Mouse (Mus musculus) bone marrow macrophage, adult 2 months (primary cell): ENCODE measurements around the gene Sbno1.

Experiments used
- CTCF ChIP-seq: IDR thresholded peaks from 2 replicates; pipeline ENCODE4 v1.5.1; 2012; ENCODE audit warnings: low read depth, mild to moderate bottlenecking, low read length, moderate library complexity
- POLR2A ChIP-seq: IDR thresholded peaks from 2 replicates; pipeline ENCODE4 v1.6.1; 2012; ENCODE audit warnings: mild to moderate bottlenecking, low read depth, low read length, borderline replicate concordance

DNA sequence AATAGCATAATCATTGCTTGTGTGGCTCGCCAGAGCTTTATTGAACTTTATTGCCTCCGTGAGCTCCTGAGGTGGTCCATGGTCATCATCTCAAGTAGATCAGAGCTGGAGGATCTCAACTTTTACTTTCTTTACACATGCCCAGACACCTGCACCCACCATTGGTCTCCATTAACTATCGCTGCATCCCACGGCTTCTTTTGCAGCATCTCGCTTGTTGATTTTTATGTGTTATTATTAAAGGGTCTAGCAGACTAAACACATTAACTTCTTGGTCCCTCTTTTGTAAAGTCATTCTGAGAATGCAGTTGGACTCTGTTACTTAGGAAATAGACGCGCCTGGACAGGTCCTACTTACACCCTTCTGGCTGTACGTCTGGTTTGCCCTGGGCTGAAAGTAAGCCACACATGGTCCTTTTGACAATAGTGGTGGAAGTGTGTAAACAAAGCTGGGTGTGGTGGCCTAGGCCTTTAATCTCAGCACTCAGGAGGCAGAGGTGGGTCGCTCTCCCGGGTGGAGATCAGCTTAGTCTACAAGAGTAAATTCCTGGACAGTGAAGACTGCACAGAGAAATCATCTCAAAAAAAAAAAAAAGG lies 772 bp upstream of the Sbno1 start:
- TF ChIP-seq CTCF (no peak), POLR2A (no peak)
